Mouse (Mus musculus): ENCODE data around the gene a.
"Not testable (repeated sequence)": the region's sequence is repeated elsewhere in the genome, so short reads cannot be mapped to it uniquely, and the experiment has no call there.

The a gene

GRCm38 (mm10) chr2:155052681-155053080 is 261.5 kb downstream of the a start:
- DNase-seq (ENCODE audit: low read depth) = no peak

GRCm38 (mm10) chr2:155053512-155053911 is 262.3 kb downstream of the a start:
- not testable (repeated sequence) for DNase-seq (ENCODE audit: low read depth)

- DNase-seq (ENCODE audit: low read depth) = no peak
These were observed 263.5 kb downstream of the a start for GRCm38 (mm10) chr2:155054672-155055071.

GRCm38 (mm10) chr2:155056076-155056578 is 264.9 kb downstream of the a start:
- no peak for DNase-seq (ENCODE audit: low read depth)

- no peak for DNase-seq (ENCODE audit: low read depth)
These were observed 266.2 kb downstream of the a start for GRCm38 (mm10) chr2:155057361-155057760.

- no peak for DNase-seq (ENCODE audit: low read depth)
These were observed 279.8 kb downstream of the a start for GRCm38 (mm10) chr2:155071027-155071426.

- no peak for DNase-seq (ENCODE audit: low read depth)
These were observed 281.3 kb downstream of the a start for GRCm38 (mm10) chr2:155072353-155073145.

GRCm38 (mm10) chr2:155073347-155073746 is 282.1 kb downstream of the a start:
- no peak for DNase-seq (ENCODE audit: low read depth)

GRCm38 (mm10) chr2:155073978-155074765 is 283.0 kb downstream of the a start, which contains the start of gene Ahcy:
TSS of gene Ahcy (minus strand) at chr2:155074497.
- peak; percentile 88 for DNase-seq (ENCODE audit: low read depth)

GRCm38 (mm10) chr2:155074766-155075330 is 283.6 kb downstream of the a start:
- no peak for DNase-seq (ENCODE audit: low read depth)

GRCm38 (mm10) chr2:155075649-155076048 is 284.4 kb downstream of the a start:
- no peak for DNase-seq (ENCODE audit: low read depth)

GRCm38 (mm10) chr2:155079500-155080178 is 288.4 kb downstream of the a start:
- no peak for DNase-seq (ENCODE audit: low read depth)

- DNase-seq (ENCODE audit: low read depth) = no peak
These were observed 289.0 kb downstream of the a start for GRCm38 (mm10) chr2:155080179-155080530.

- no peak for DNase-seq (ENCODE audit: low read depth)
These were observed 289.9 kb downstream of the a start for GRCm38 (mm10) chr2:155081056-155081455.

GRCm38 (mm10) chr2:155082121-155082803 is 291.1 kb downstream of the a start:
- DNase-seq (ENCODE audit: low read depth) = peak; percentile 50

- no peak for DNase-seq (ENCODE audit: low read depth)
These were observed 293.3 kb downstream of the a start for GRCm38 (mm10) chr2:155084546-155084945.

- no peak for DNase-seq (ENCODE audit: low read depth)
These were observed 295.1 kb downstream of the a start for GRCm38 (mm10) chr2:155086328-155086727.

- DNase-seq (ENCODE audit: low read depth) = no peak
These were observed 297.1 kb downstream of the a start for GRCm38 (mm10) chr2:155088264-155088663.

- peak; percentile 83 for DNase-seq (ENCODE audit: low read depth)
These were observed 299.9 kb downstream of the a start for GRCm38 (mm10) chr2:155090909-155091742.

- DNase-seq (ENCODE audit: low read depth) = no peak
These were observed 300.5 kb downstream of the a start for GRCm38 (mm10) chr2:155091743-155092075.

GRCm38 (mm10) chr2:155093418-155093817 is 302.2 kb downstream of the a start:
- no peak for DNase-seq (ENCODE audit: low read depth)
